Mouse (Mus musculus): ENCODE data around the gene Pet100. TPM values are rescaled to one million over a fixed set of nuclear protein-coding genes. Genes with fewer than 3 reads are reported as not detected.

Pet100 gene
- total RNA-seq, 2 experiments from 2014 or later = 72.8 to 84.1 TPM

DNA sequence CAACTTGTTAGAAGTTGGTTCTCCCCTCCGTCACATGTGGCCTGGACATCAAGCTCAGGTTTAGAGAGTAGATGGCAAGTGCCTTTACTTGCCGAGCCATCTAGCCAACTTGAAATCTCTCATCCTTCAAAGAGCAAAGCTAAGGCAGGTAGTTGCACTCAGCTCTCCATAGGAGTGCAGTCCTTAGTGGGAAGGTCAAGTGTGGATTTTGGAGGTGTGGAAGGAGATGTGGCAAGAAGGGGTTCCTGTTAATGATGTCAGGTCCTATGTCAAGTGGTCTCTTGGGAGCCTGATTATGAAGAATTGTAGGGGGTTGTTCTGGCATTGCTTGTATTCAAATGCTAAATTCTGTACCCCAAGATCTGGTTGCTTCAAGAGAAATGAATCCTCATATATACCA is 26.9 kb upstream of the Pet100 start:
- intact Hi-C loops (cut with DNase I) = no loop called here
- no peak for TF ChIP-seq CTCF (IDR thresholded peaks at IDR 0.05)
- Histone ChIP-seq H3K27ac (no peak overlapping the region), H3K4me3 (no peak overlapping the region)
- no peak for DNase-seq (ENCODE audit: extremely low spot score in 1 of 2, low spot score in 2 of 2)

GRCm38 (mm10) chr8:3598054-3598453 is 23.3 kb upstream of the Pet100 start:
- no peak for TF ChIP-seq CTCF (IDR thresholded peaks at IDR 0.05)
- no peak for DNase-seq (ENCODE audit: extremely low spot score in 1 of 2, low spot score in 2 of 2)
- Histone ChIP-seq H3K27ac (no peak overlapping the region), H3K4me3 (no peak overlapping the region)
- intact Hi-C loops (cut with DNase I) = no loop called here

DNA sequence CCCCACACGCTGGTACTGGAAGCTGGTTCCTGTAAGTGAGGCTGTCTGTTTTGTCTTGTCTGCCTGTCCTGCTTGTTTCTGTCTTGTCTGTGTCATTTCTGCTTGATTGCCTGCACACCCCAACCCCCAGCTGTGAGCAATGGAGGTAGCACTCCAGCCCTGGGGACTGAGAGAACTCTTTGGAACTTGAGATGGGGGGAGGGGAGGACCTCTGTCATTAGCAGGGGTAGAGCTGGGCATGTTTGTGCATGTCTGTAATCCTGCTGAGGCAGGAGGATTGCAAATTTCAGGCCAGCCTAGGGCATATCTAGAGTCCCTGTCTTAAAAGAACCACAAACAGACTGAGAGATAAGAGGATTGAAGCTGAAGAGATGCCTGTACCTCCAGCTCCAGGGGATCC is 22.1 kb upstream of the Pet100 start:
- no peak for DNase-seq (ENCODE audit: extremely low spot score in 1 of 2, low spot score in 2 of 2)
- no peak for TF ChIP-seq CTCF (IDR thresholded peaks at IDR 0.05)
- Histone ChIP-seq H3K4me3 (no peak overlapping the region), H3K27ac (no peak overlapping the region)
- intact Hi-C loops (cut with DNase I) = no loop called here

DNA sequence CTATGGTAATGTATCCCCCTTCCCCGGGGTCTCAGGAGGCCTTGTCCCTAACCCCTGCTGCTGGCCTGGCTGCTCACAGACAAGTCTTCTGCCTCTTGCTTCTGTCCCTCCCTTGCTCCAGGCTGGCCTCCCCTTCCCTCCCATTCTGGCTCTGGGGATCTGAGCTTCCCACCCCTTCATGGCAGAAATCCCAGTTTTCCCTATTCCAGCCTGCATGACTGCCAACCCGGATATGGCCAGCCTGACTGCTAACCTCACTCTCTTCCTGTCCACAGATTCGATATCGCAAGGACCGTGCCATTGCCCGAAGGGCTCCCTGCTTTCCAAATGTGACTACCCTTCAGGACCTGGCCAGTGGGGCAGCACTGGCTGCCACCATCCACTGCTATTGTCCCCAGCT is 20.9 kb upstream of the Pet100 start:
- Histone ChIP-seq H3K27ac (no peak overlapping the region), H3K4me3 (no peak overlapping the region)
- DNase-seq (ENCODE audit: extremely low spot score in 1 of 2, low spot score in 2 of 2) = no peak
- intact Hi-C loops (cut with DNase I) = no loop called here
- no peak for TF ChIP-seq CTCF (IDR thresholded peaks at IDR 0.05)

GRCm38 (mm10) chr8:3603439-3603838 is 17.9 kb upstream of the Pet100 start:
- no peak overlapping the region for H3K27ac ChIP-seq
- intact Hi-C loops (cut with DNase I) = no loop called here
- no peak for TF ChIP-seq CTCF (IDR thresholded peaks at IDR 0.05)
- DNase-seq (ENCODE audit: extremely low spot score in 1 of 2, low spot score in 2 of 2) = no peak
- H3K4me3 ChIP-seq = no peak overlapping the region

DNA sequence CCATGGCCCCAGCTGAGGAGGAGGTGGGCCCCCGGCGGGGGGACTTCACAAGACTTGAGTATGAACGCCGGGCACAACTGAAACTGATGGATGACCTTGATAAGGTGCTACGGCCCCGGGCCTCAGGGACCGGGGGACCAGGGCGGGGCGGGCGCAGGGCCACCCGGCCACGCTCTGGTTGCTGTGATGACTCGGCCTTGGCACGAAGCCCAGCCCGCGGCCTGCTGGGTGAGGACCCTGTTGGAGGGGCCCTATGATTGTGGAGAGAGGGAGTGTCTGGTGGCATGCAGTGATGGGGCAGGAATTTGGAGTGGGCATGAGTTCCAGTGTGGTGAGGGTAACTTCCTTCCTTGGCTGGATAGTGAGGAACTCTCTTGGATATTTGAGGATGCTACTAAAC is 14.8 kb upstream of the Pet100 start:
- intact Hi-C loops (cut with DNase I) = no loop called here
- DNase-seq (ENCODE audit: extremely low spot score in 1 of 2, low spot score in 2 of 2) = no peak
- Histone ChIP-seq H3K27ac (no peak overlapping the region), H3K4me3 (no peak overlapping the region)
- TF ChIP-seq CTCF (IDR thresholded peaks at IDR 0.05) = no peak

DNA sequence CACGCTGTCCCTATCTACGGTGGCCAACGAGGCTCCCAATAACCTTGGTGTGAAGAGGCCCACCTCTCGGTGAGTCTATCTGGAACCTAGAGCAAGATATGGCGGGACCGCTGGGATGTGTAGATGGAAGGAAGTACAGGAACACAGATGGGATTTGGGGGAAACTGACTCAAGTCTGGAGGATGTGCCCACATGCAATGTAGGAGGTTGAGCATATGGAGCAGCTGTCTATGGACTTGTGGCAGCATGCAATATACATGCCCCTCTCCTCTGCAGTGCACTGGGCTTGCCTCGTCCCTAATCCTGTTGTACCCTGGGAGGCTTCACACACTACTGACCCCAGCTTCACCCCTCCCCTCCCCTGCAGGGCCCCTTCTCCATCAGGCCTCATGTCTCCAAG is 13.5 kb upstream of the Pet100 start:
- no peak for TF ChIP-seq CTCF (IDR thresholded peaks at IDR 0.05)
- DNase-seq (ENCODE audit: extremely low spot score in 1 of 2, low spot score in 2 of 2) = no peak
- intact Hi-C loops (cut with DNase I) = no loop called here
- H3K4me3 ChIP-seq = no peak overlapping the region
- no peak overlapping the region for H3K27ac ChIP-seq

GRCm38 (mm10) chr8:3609046-3609815 is 12.1 kb upstream of the Pet100 start:
- TF ChIP-seq CTCF (IDR thresholded peaks at IDR 0.05) = no peak
- no peak overlapping the region for H3K27ac ChIP-seq
- no peak overlapping the region for H3K4me3 ChIP-seq
- intact Hi-C loops (cut with DNase I) = no loop called here
- no peak for DNase-seq (ENCODE audit: extremely low spot score in 1 of 2, low spot score in 2 of 2)

DNA sequence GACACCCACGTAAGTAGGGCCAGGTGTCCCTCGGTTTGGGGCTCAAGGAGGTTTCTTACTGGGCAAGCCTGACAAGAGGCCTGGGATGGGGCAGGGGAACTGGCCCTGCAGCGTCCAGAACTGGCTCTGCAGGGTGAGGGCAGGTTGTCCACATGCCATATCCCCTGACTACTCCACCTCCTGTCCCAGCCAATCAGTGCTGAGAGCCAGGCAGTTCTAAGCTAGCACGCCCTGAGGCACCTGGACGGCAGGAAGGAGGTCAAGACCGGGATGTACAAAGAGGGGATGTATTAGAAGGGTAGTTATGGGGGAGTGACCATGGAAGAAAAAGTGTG is 11.6 kb upstream of the Pet100 start:
- Histone ChIP-seq H3K27ac (no peak overlapping the region), H3K4me3 (no peak overlapping the region)
- no peak for TF ChIP-seq CTCF (IDR thresholded peaks at IDR 0.05)
- DNase-seq (ENCODE audit: extremely low spot score in 1 of 2, low spot score in 2 of 2) = no peak
- intact Hi-C loops (cut with DNase I) = no loop called here

- Histone ChIP-seq H3K27ac (no peak overlapping the region), H3K4me3 (no peak overlapping the region)
- no peak for DNase-seq (ENCODE audit: extremely low spot score in 1 of 2, low spot score in 2 of 2)
- intact Hi-C loops (cut with DNase I) = no loop called here
- no peak for TF ChIP-seq CTCF (IDR thresholded peaks at IDR 0.05)
Measured at GRCm38 (mm10) chr8:3622119-3622518, 771 bp downstream of the Pet100 start.

DNA sequence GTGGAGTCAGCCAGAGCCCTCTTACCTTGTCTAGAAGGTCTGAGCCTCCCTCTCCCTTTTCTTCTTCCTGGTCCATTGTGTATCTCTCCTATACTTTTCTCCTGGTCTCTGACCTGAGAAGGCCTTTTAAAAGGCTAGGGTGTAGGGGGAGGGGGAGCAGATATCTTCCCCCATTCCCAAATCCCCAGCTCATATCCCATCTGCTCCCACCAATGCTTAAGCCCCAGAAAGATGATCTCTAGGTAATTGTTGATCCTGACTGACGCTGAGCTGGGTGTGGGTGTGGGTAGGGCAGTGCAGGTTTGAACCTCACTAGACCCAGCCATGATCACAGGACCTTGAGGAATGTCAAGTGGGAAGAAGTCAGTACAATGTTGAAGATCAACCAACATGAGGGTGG is 4.1 kb downstream of the Pet100 start, which contains the start of gene Pcp2:
Pcp2 (minus strand) TSS at position 101 of the 400 bp plus-strand sequence.
- no peak for DNase-seq (ENCODE audit: extremely low spot score in 1 of 2, low spot score in 2 of 2)
- Histone ChIP-seq H3K4me3 (no peak within 1 kb of the TSS), H3K27ac (no peak within 1 kb of the TSS)
- intact Hi-C loops (cut with DNase I) = no loop called here
- TF ChIP-seq CTCF (IDR thresholded peaks at IDR 0.05) = no peak

DNA sequence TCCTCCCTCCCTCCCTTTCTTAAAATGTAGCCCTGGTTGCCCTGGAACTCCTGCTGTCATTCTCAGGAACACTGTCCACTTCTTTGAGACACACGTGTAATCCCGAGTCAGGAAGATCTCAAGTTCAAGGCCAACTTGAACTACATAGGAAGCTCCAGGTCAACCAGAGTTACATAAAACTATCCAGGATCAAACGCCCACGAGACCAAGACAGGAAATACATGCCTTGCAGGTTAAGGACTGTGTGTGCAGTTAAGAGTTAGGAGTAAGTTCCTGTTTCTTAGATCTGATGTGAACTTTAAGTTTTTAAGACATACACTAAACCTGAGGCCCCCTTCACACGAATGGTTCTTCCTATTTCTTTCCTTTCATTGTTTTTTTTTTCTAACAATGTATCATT is 5.6 kb downstream of the Pet100 start:
- no peak for DNase-seq (ENCODE audit: extremely low spot score in 1 of 2, low spot score in 2 of 2)
- Histone ChIP-seq H3K4me3 (no peak overlapping the region), H3K27ac (no peak overlapping the region)
- TF ChIP-seq CTCF (IDR thresholded peaks at IDR 0.05) = no peak
- intact Hi-C loops (cut with DNase I) = no loop called here

- H3K27ac ChIP-seq = no peak overlapping the region
- intact Hi-C loops (cut with DNase I) = loop anchor here (1.0 kb wide), 1 partner anchor 44 kb away; the partner anchor contains the start of gene Fcor
- peak; percentile 61 for TF ChIP-seq CTCF (IDR thresholded peaks at IDR 0.05)
- DNase-seq (ENCODE audit: extremely low spot score in 1 of 2, low spot score in 2 of 2) = no peak
- H3K4me3 ChIP-seq = no peak overlapping the region
Measured at GRCm38 (mm10) chr8:3628014-3628413, 6.7 kb downstream of the Pet100 start.

All from left cerebral cortex, adult 2 months (tissue).